Mouse (Mus musculus) heart, postnatal 0 days (tissue): ENCODE data around the gene 5430427O19Rik. TPM values are rescaled to one million over a fixed set of nuclear protein-coding genes. Genes with fewer than 3 reads are reported as not detected.

Experiments used
- ATAC-seq: fragments of 200-750 bp; cut with Nextera tagmentation; 2 replicates; pipeline ENCODE4 v1.8.0; 2017; ENCODE audit warnings: low read depth, moderate number of reproducible peaks, moderate library complexity; ENCODE audit not compliant: insufficient read depth
- DNase-seq: peaks from one replicate; pipeline ENCODE4 v3.0.0-alpha.2; 2016; ENCODE audit warnings: low spot score
- H3K27ac ChIP-seq: fragments of 300-500 bp; sonication (generic); 2 replicates; pipeline ENCODE4 v1.5.1; 2014; ENCODE audit warnings: low read depth, mild to moderate bottlenecking
- H3K27me3 ChIP-seq: fragments of 300-500 bp; sonication (generic); 2 replicates; pipeline ENCODE4 v1.6.1; 2014; ENCODE audit warnings: low read length, mixed read lengths; ENCODE audit not compliant: control insufficient read depth, insufficient read depth
- H3K36me3 ChIP-seq: fragments of 300-500 bp; sonication (generic); replicated peaks from 2 replicates; pipeline ENCODE4 v1.6.1; 2014; ENCODE audit warnings: low read length, mixed read lengths; ENCODE audit not compliant: control insufficient read depth, insufficient read depth
- H3K4me1 ChIP-seq: fragments of 300-500 bp; sonication (generic); 2 replicates; pipeline ENCODE4 v1.6.1; 2014; ENCODE audit warnings: antibody characterized with exemption; ENCODE audit not compliant: control insufficient read depth, insufficient read depth
- H3K4me2 ChIP-seq: fragments of 300-500 bp; sonication (generic); 2 replicates; pipeline ENCODE4 v1.6.1; 2014; ENCODE audit warnings: low read depth, mild to moderate bottlenecking, low read length, moderate library complexity
- H3K4me3 ChIP-seq: fragments of 300-500 bp; sonication (generic); 2 replicates; pipeline ENCODE4 v1.5.1; 2014; ENCODE audit warnings: low read depth, low read length
- H3K9ac ChIP-seq: fragments of 300-500 bp; sonication (generic); replicated peaks from 2 replicates; pipeline ENCODE4 v1.6.1; 2014; ENCODE audit warnings: low read depth, low read length, mixed read lengths
- H3K9me3 ChIP-seq: fragments of 300-500 bp; sonication (generic); replicated peaks from 2 replicates; pipeline ENCODE4 v1.6.1; 2016; ENCODE audit warnings: low read length; ENCODE audit not compliant: control insufficient read depth
- CTCF ChIP-seq: IDR thresholded peaks from 2 replicates; pipeline ENCODE4 v1.5.1; 2016; ENCODE audit warnings: antibody characterized with exemption, control low read depth, low read depth
- EP300 ChIP-seq: IDR thresholded peaks from 2 replicates; pipeline ENCODE4 v1.6.1; 2016; ENCODE audit warnings: antibody characterized with exemption, low read depth
- WGBS: fragments of 180-500 bp; shearing (Covaris S2); extraction: QIAGEN DNeasy Blood & Tissue Kit; methylation state at CpG from one replicate; pipeline ENCODE4 v1.1.7; 2014; 5-methylcytosine and 5-hydroxymethylcytosine counted together
- polyA plus RNA-seq: library from polyadenylated mRNA; unstranded; fragments of >200 nt; fragmentation: Nextera tagmentation; extraction: Ambion mirVana; gene quantifications from 2 replicates; pipeline ENCODE4 v1.2.1, GENCODE M21; 2015
- total RNA-seq: library from RNA; depleted of rRNA; stranded (reverse); fragments of >200 nt; gene quantifications from 2 replicates; pipeline ENCODE4 v1.2.3, GENCODE M21; 2014; ENCODE audit warnings: low replicate concordance; rRNA removed

Gene 5430427O19Rik
- total RNA-seq (not detected in 2 replicates), polyA plus RNA-seq (0.11 and 0.14 TPM in 2 replicates)

- H3K27ac ChIP-seq, result no peak within 1 kb of the TSS
- H3K9ac ChIP-seq, result no peak within 1 kb of the TSS
- H3K36me3 ChIP-seq, result no peaks in the 10 kb centered on the region
- DNase-seq (no peak), ATAC-seq (no peak)
- no peaks in the 10 kb centered on the region for H3K9me3 ChIP-seq
- H3K4me3 ChIP-seq, result no peak within 1 kb of the TSS
- H3K4me1 ChIP-seq, result no peaks in the 10 kb centered on the region
- TF ChIP-seq CTCF (no peak), EP300 (no peak)
- 69% methylated on average over 3 of the region's 3 CpGs for WGBS
- H3K27me3 ChIP-seq, result no peaks in the 10 kb centered on the region
- H3K4me2 ChIP-seq, result no peak within 1 kb of the TSS
Observed at GRCm38 (mm10) chrX:85869914-85870483, at the start of gene 5430427O19Rik. Gene 5430427O19Rik (plus strand): TSS chrX:85870354.

GRCm38 (mm10) chrX:85827719-85828453, 42.3 kb upstream of the 5430427O19Rik start:
- Histone ChIP-seq H3K9ac (no peak overlapping the region), H3K9me3 (no peaks in the 10 kb centered on the region), H3K36me3 (no peaks in the 10 kb centered on the region), H3K4me1 (no peaks in the 10 kb centered on the region), H3K4me3 (no peak overlapping the region), H3K27ac (no peak overlapping the region), H3K4me2 (no peak overlapping the region), H3K27me3 (no peaks in the 10 kb centered on the region)
- WGBS, result 59% methylated on average over 3 of the region's 3 CpGs
- ATAC-seq (no peak), DNase-seq (no peak)
- TF ChIP-seq CTCF (no peak), EP300 (no peak)

GRCm38 (mm10) chrX:85829000-85829399, 41.2 kb upstream of the 5430427O19Rik start:
- H3K36me3 ChIP-seq, result no peaks in the 10 kb centered on the region
- H3K4me2 ChIP-seq, result no peak overlapping the region
- H3K27ac ChIP-seq, result no peak overlapping the region
- ATAC-seq (no peak), DNase-seq (no peak)
- H3K9ac ChIP-seq, result no peak overlapping the region
- no peaks in the 10 kb centered on the region for H3K9me3 ChIP-seq
- TF ChIP-seq EP300 (no peak), CTCF (no peak)
- no peaks in the 10 kb centered on the region for H3K4me1 ChIP-seq
- no peak overlapping the region for H3K4me3 ChIP-seq
- H3K27me3 ChIP-seq, result no peaks in the 10 kb centered on the region

GRCm38 (mm10) chrX:85839174-85839573, 31.0 kb upstream of the 5430427O19Rik start:
- no peak for TF ChIP-seq EP300
- H3K4me2 ChIP-seq, result no peak overlapping the region
- no peaks in the 10 kb centered on the region for H3K9me3 ChIP-seq
- DNase-seq (no peak), ATAC-seq (no peak)
- no peaks in the 10 kb centered on the region for H3K36me3 ChIP-seq
- no peak overlapping the region for H3K27ac ChIP-seq
- H3K4me1 ChIP-seq, result no peaks in the 10 kb centered on the region
- no peak overlapping the region for H3K9ac ChIP-seq
- H3K4me3 ChIP-seq, result no peak overlapping the region
- H3K27me3 ChIP-seq, result no peaks in the 10 kb centered on the region

- no peak for ATAC-seq
- no peak for DNase-seq
- Histone ChIP-seq H3K4me3 (no peak overlapping the region), H3K9me3 (no peaks in the 10 kb centered on the region), H3K4me1 (no peaks in the 10 kb centered on the region), H3K27ac (no peak overlapping the region), H3K4me2 (no peak overlapping the region), H3K36me3 (no peaks in the 10 kb centered on the region), H3K9ac (no peak overlapping the region), H3K27me3 (no peaks in the 10 kb centered on the region)
- TF ChIP-seq CTCF (no peak), EP300 (no peak)
- 71% methylated on average over 3 of the region's 3 CpGs for WGBS
Observed at GRCm38 (mm10) chrX:85855938-85856337, 14.2 kb upstream of the 5430427O19Rik start.
